Mouse (Mus musculus) megakaryocyte-erythroid progenitor cell, adult 5-6 weeks (primary cell): Measurements from ENCODE around the gene Rab4b. TPM values are rescaled to one million over a fixed set of nuclear protein-coding genes. Genes with fewer than 3 reads are reported as not detected.

Source experiments
- ATAC-seq: replicated peaks from 2 replicates; pipeline ENCODE4 v1.8.0; 2016; ENCODE audit warnings: mild to moderate bottlenecking, inconsistent platforms; ENCODE audit not compliant: severe bottlenecking, poor library complexity, low FRiP score, low TSS enrichment
- total RNA-seq, 2 experiments: library from RNA; stranded (forward) in 1 of 2; stranded (reverse) in 1 of 2; fragments of 200-1000, 215-1000 nt in 1 of 2; fragments of >200 nt in 1 of 2; fragmentation: Nextera tagmentation in 1 of 2; gene quantifications; 2 replicates each; pipeline ENCODE4 v1.2.3; 2014 to 2017

Gene Rab4b
- total RNA-seq, 2 experiments from 2014 or later, result 3.0 to 30.1 TPM

DNA sequence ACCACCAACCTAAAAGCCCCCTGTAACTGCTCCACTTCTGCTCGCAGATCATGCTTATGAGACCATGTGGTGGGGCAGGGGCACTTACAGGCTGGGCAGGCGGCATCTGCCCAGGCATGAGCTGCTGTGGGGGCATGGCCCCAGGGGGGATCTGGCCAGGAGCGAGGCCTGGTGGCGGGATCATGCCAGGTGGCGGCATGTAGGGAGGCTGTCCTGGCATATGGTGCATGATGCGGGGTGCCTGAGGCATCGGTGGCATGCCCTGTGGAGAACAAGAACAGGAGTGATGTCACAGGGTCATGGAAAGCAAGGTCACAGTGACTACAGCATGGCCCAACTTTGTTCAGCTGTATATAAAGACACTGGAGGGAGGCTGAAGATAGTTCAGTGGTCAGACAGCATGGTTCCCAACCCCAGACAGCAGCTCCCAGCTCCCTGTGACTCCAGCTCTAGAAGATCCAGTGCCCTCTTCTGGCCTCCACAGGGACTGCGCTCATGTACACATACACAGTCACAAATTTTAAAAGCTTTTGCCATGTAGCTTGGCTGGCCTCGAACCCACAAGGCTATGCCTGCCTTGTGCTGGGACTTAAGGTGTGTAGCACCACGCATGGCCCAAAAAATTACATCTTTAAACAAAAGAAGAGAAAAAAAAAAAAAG lies 10.7 kb upstream of the Rab4b start:
- 0 out of 2 replicates have a peak, but pooled peaks have one; percentile 16 for ATAC-seq

DNA sequence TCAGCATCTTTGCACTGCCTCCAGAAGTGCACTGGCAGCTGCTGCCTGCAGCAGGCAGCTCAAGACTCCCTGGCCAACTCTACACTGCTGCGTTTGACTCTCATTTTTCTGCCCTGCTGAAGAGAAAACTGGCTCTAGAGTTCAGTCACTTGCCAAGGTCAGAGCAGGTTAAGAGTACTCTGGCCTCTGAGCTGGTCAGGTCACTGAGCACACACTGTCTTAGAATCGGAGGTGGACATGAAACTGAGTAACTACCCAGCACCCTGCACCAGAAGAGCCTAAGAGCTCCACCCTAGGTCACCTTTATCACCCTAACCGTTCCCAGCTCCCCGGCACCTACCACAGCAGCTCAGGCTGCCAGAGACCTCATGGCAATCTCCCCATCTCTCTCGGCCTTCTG lies 7.3 kb upstream of the Rab4b start:
- no peak for ATAC-seq

DNA sequence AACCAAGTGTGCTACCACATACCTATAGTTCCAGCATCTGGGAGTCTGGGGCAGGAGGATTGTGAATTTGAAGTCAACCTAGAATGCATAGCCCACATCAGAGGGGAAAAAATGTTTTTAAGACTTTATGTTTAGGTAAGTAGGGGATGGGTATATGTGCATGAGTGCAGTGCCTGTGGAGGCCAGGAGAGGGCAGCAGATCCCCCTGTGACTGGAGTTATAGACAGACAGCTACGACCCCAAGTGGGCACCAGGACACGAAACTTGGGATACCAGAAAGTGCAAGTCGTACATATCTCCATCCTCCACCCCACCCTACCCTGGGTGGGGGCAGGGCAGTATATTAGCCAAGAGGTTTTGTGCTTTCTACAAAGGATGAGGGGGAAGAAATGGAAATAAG lies 6.3 kb upstream of the Rab4b start:
- peak; percentile 76 for ATAC-seq

DNA sequence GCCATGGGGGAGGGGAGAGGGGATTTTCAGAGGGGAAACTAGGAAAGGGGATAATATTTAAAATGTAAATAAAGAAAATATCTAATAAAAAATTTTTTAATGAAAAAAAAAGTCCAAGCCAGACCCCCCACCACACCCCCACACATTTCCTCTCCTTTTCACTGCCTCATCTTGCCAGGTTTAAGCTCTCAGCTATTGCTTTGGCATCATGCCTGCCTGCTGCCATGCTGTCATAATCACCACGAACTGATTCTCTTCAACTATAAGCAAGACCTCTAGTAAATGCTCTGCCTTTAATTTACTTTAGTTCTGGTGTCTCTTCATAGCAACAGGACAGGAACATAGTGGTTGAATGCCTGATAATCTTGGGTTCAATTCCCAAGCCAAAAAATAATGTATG lies 3.8 kb upstream of the Rab4b start:
- ATAC-seq, result no peak

DNA sequence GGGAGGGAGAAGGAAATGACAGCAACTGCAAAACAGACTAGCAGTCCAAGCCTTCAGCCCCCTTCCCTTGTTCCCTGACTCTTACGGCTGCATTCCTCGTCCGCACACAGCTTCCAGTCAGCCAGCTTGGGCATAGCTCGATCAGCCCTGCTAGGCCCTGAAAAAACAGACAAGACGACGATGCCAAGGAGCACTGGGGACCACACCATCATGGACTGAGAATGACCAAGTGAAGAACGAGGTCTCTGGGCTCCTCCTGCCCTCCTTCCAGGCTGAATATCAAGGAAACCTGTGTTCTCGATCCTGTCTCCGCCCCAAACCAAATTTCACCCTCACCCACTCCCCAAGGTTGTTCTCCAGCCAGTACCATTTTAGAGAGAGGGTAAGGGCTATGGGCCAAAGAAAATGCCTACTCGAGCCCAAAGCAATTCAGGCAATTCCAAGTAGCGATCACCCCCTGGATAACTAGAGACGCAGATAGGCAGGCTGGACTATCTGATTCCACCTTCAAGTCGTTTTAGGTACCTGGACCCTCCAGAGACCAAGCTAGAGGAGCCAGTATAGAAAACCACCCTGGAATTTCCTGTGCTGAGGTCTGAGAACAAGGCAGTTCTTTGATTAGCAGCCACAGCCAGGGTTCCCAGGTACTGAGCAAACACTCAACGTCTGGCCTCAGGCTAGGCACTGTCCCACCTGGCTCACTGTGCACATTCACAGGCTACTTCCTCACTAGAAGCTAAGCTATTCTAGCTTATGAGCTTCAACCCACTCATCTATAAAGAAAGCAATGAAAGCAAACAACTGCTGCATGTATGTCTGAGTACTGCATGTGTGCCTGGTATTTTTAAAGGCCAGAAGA lies 2.4 kb upstream of the Rab4b start, which contains the start of the genes Gm21983 and Mia:
TSS of gene Gm21983 (minus strand) at position 250 of the 859 bp plus-strand sequence.
TSS of gene Mia (minus strand) at position 321 of the 859 bp plus-strand sequence.
- ATAC-seq, result no peak

DNA sequence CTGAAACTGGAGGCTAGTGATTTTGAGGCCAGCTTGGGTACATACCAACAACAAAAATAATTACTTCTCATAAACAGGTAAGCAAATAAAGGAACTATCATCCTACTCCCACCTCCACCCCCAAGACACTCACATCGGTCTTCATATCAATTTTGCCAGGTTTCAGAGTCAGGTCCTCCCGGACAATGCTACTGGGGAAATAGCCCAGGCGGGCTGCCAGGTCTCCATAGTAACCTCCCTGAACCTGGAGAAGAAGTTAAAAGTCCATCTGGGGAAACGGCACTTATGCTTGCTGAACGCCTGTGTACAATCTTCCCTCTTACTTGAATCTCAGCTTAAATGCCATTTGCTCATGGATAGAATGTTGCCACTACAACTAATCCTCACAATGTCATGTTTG lies 1.3 kb upstream of the Rab4b start:
- no peak for ATAC-seq

DNA sequence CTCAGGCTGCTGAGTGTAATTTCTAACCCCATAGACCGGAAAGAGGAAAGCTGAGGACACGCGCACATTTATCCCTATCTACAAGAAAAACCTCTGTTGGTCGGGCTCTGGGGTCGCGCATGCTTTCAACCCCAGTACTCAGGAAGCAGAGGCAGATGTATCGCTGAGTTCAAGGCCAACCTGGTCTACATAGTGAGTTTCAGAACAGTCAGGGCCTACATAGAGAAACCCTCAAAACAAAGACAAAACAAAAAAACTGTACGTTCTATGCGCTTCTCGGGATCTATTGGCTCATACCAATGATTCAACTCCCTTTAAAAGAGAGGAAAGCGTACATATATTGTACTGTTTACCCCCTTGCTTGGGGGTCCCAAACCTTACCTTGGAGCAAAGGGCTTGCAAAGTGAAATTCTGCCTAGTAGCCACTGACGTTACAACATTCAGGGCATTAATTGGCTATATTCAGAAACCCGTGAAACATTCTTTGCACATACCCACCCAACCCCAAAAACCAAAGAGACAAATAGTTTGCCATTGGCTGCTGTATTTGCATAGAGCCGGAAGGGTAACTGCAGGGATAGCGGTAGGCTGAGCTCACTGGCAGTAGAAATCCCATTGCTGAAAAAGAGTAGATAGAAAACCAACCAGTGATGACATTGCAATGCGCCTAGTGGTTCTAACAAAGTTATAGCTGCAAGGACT lies 672 bp upstream of the Rab4b start:
- ATAC-seq, result no peak

DNA sequence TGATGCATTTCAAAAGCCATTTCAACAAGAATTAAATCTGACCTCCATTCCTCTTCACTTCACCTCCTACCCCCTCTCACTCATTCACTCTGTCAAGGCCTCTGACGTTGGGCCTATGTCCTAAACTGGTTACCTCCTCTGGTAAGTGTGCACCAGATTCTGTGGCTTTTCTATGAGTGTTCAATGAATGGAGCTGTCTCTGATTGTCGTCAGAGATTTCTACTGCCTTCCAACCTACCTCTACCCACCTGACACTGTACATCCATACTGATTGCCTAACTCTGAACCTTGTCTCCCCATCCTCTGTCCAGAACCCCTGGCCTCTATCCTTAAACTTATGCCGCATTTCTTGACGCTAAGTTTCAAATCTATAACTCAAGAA lies 763 bp downstream of the Rab4b start:
- no peak for ATAC-seq

DNA sequence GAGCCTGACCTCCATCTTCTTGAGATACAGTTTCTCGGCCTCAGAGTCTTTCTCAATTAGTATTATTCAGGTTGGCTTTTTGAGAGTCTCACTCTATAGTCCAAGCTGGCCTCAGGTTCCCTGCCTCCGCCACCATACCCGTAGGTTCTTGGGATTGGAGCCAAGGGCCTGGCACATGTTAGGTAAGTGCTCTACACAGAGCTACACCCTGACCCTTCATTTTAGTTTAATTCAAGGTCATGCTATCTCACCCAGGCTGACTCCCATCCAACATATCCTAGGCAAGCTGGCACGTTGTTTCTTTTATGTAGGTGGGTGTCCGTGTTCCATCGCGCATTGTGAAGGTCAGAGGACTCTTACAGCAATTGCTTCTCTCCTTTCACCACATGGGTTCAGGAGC lies 3.8 kb downstream of the Rab4b start:
- no peak for ATAC-seq

DNA sequence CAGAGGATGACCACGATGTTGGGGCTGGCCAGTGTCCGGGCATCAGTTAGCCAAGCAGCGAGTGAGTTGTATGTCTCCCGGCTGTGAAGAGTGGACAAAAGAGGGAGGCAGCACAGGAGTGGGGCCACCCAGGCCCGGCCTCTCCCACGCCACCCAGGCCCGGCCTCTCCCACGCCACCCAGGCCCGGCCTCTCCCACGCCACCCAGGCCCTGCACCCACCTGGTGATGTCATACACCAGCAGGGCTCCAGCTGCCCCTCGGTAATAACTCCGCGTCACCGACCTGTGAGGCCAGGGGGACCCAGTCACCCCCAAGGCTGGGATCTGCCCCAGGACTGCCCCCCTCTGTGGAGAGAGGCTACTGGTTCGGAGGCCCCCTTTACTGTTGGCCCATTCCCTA lies 4.2 kb downstream of the Rab4b start:
- no peak for ATAC-seq

DNA sequence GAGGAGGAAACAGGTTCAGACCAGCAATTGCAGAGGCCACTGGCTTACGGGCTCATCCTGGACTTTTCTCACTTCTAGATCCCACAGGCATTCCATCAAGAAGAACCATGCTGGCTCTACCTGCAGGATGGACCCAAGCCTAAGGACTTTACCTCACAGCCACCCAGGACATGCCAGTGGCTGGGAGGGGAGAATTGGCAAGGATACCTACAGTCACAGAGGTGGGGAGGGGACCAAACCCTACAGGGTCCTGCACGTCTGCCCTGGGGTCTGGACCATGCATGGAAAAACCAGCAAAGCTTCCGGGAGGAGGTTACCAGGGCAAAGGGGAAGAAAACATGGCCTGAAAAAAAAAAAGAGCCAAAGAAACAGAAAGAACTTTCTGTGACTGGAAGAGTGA lies 7.7 kb downstream of the Rab4b start:
- ATAC-seq, result no peak

DNA sequence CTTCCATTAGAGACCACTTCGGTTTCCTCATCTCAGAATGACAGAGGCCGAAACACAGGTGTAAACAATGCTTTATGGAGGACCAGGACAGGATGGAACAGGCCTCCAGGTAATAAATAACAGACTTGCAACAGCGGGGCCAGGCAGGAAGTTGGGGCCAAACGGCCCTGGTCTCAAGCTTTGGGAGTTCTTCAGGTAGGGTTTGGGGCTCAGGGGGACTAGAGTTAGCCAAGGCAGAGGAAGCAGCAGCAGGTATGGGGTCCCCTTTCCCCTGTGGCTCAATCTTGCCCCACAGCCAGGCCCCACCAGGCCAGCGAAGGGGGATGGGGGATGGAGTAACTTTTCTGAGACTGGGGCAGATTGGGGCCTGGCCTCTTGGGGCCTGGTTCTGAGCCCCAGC lies 10.3 kb downstream of the Rab4b start:
- ATAC-seq, result no peak

DNA sequence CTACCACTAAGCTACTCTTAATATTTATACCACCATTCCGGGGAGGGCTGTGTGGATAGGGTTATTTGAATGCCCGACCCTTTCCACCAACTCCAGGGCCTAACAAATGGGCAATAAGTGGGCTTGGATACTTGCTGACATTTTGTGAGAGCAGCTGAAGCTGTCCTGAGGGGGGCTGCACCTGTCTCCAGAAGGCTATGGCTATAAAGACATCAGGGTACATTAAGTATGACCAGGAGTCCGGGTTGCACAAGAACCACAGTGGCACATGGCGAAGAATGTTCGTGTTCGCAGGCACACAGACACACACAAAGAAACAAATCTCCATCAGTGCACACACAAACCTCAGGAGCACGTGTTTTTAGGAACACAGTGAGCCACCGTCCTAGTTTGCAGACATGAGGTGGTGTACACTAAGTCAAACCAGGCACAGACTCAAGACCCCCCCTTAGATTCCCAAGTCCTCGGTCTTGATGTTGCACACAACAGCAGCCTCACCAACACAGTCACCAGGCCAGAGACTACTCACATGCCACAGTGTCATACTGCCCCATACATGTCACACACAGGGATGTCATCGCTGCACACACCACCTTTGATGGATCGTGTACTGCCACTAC lies 11.1 kb downstream of the Rab4b start:
- ATAC-seq, result no peak

DNA sequence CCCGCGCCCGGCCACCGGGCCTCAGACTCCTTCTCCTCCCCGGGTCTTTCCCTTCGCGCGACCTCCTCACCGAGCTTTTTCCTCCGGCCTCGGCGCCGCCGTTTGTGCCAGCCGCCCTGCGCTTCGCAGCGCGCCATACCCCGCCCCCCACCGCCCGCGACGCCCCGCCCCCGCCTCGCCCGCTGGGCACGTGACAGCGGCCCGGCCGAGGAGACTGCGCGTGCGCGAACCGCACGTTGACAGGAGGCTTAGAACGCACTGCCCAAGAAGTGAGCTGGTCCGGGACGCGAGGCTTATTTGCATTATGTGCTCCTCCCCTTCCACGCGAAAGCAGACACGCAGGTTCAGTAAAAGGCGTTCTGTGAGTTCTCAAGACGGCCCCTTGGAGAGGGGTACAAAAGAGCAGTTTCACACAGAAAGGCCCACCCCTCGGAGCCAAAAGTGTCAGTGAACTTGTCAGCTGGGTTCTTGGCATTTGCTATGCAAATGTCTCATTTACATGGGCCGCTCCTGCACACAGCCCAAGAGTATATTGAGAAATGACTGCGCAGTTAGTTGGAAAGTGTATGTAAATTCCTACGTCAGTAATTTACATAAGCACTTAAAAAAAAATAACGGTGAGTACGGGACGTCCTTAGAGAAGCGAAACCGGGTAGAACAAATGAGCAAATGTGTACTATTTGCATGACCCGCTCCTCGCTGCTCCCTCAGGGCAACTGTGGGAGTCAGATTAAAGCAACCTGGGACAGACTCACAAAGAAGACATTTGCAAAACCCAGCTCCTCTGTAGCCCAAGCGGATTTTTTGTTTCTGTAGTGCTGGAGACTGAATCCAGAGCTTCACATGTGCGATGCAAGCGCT lies 11.9 kb downstream of the Rab4b start, which contains the start of gene Egln2:
TSS of gene Egln2 (minus strand) at position 189 of the 861 bp plus-strand sequence.
- ATAC-seq, result peak; percentile 75

DNA sequence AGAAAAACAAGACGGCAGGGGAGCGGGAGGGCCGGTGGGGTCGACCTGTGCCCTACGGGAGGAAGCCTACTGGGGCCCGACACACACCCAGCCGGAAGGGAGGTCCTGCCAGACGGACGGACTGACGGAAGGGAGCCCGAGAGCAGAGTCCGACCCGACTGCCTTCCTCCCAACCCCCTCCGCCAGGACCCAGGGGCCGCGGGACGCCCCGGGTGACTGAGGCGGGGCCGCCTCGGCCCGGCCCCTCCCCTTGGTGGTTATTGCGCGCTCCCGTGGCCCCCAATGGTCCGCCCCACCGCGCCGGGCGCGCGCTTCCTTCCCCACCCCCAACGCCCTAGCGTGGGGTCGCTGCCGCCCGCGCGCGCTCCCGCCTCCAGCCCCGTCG lies 12.5 kb downstream of the Rab4b start:
- ATAC-seq, result peak; percentile 49

DNA sequence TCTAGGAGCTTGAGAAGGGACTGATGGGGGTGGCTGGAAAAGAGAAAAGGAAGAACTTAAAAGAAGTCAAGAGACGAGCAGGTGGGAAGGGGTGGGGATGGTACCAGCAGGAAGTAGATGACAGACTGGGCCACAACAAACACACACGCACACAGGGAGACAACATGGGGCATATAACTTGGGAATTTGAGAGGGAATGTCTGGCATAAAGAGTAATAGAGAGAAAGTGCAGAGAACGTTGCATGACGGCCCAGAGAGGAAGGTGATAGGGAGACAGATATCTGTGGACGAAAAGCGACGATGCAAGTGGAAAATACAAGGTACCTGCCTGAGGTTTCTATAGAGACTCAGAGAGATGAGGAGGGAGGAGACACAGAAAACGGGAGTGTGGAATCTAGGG lies 13.0 kb downstream of the Rab4b start:
- ATAC-seq, result no peak

DNA sequence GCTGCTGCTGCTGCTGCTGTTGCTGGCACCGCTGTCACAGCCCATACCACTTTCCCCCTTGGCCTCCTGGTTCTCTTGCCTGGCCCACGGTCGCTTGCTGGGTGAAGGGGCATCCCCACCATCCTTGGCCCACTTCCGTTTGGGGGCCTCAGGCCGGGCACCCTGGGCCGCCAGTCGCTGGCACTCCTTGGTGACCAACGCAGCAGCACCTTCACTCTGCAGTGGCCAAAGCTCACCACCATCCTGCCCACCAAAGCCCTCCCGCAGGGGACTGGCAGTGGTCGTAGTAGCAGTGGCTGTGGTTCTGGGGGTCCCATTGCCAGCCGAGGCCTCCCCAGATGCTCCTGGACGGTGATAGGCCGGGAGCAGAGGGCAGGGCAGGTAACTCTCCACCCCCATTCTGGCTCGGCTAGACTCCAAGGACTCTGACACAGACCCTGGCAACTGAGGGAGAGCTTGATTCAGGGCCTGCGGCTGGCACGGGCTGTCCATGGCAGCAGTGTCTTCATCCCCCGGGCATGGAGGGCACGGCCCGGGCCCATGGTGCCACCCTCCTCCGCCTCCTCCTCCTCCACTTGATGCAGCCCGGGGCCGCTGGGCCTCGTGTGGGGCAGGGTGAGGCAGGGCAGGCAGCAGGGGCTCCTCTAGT lies 13.6 kb downstream of the Rab4b start:
- no peak for ATAC-seq

DNA sequence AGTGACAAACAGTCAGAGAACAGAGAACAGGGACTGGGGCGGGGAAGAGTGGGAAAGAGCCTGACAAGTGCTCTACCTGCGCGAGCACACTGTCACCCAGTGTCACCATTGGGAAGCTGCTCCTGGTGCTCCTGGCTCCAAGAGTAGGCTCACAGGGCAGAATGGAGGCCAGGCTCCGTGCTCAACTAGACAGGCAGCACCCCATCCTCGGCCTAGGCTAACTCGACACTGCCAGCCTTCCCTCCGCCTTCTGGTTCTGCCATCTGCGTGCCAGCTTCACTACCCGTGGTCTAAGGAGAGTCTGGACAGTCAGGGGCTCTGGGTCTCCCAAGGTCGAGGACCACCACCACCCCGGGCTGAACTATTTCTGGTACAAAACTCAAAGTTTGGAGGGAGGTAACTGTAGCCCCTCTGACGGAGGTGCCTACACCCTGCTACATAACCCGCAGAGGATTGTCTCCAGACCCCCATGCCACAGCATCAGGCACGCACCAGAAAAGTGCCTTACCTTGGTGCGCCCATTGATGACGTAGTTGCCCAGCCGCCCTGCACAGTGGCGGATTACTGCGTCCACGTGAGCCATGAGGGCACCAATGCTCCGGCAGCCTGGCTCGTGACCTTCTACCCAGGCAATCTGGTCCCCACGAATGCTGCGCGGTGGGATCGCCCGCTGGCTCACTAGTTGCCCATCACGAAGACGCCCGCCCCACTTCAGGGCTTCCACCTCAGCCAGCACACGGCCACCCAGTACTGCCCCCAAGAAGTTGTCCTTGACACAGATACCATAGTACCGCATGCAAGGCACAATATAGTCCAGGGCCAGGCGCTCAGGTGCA lies 14.4 kb downstream of the Rab4b start:
- ATAC-seq, result no peak
